Mouse (Mus musculus) mouse embryonic stem cell (cell line): Measurements from ENCODE around the gene Cetn3.

ENCODE experiments used
- in situ Hi-C, 2 experiments: fragments of 300-500 bp; cut with MboI; formaldehyde crosslinking; loops; 1 replicate in 1 of 2; 3 replicates in 1 of 2; pipeline ENCODE4 v1.14.3; 2019 to 2020; ENCODE audit warnings: low sequenced_read_pairs in 2 of 2, low pct_unique_long_range_greater_than_20kb in 1 of 2, mixed read lengths in 1 of 2; ENCODE audit not compliant: unreplicated experiment in 1 of 2

Gene Cetn3

GRCm38 (mm10) chr13:81793850-81794249, 11.0 kb downstream of the Cetn3 start:
- in situ Hi-C loops: no loop called here

- in situ Hi-C loops: no loop called here
Observed at GRCm38 (mm10) chr13:81801121-81801520, 18.2 kb downstream of the Cetn3 start.

- in situ Hi-C loops: no loop called here
Observed at GRCm38 (mm10) chr13:81803713-81804112, 20.8 kb downstream of the Cetn3 start.

- in situ Hi-C loops: no loop called here
Observed at GRCm38 (mm10) chr13:81822750-81823149, 39.9 kb downstream of the Cetn3 start.

- in situ Hi-C loops: no loop called here
Observed at GRCm38 (mm10) chr13:81824576-81825330, 41.9 kb downstream of the Cetn3 start.

- in situ Hi-C loops: no loop called here
Observed at GRCm38 (mm10) chr13:81828486-81828885, 45.6 kb downstream of the Cetn3 start.

GRCm38 (mm10) chr13:81831838-81832237, 49.0 kb downstream of the Cetn3 start:
- in situ Hi-C loops: no loop called here

- in situ Hi-C loops: no loop called here
Observed at GRCm38 (mm10) chr13:81836386-81837177, 53.7 kb downstream of the Cetn3 start.

GRCm38 (mm10) chr13:81838016-81838415, 55.1 kb downstream of the Cetn3 start:
- in situ Hi-C loops: no loop called here

- in situ Hi-C loops: no loop called here
Observed at GRCm38 (mm10) chr13:81838948-81839347, 56.1 kb downstream of the Cetn3 start.

GRCm38 (mm10) chr13:81840246-81840645, 57.4 kb downstream of the Cetn3 start:
- in situ Hi-C loops: no loop called here

- in situ Hi-C loops: no loop called here
Observed at GRCm38 (mm10) chr13:81840646-81841045, 57.8 kb downstream of the Cetn3 start.

GRCm38 (mm10) chr13:81842278-81842677, 59.4 kb downstream of the Cetn3 start:
- in situ Hi-C loops: no loop called here
